Mouse (Mus musculus) left cerebral cortex, adult 18-20 months (tissue): ENCODE measurements around the gene Zdhhc9. TPM values are rescaled to one million over a fixed set of nuclear protein-coding genes. Genes with fewer than 3 reads are reported as not detected.
"Not testable (repeated sequence)": the region's sequence is repeated elsewhere in the genome, so short reads cannot be mapped to it uniquely, and the experiment has no call there.

Source experiments
- DNase-seq, 2 experiments: peaks; one replicate each; pipeline ENCODE4 v3.0.0; 2021 to 2022; ENCODE audit warnings: low spot score in 2 of 2, mixed read lengths in 1 of 2
- long read RNA-seq, 2 experiments: library from polyadenylated mRNA; stranded (forward); transcript quantifications; one replicate each; pipeline ENCODE4 v2.0.0; 2021
- total RNA-seq, 2 experiments: library from RNA; stranded (reverse); gene quantifications; 2 replicates each; pipeline ENCODE4 v1.2.3; 2021

The Zdhhc9 gene
- total RNA-seq: 10 to 100 TPM; 44.0 to 45.8 TPM
- long read RNA-seq, experiment 1, transcript Zdhhc9-201 (10 exons, 2,982 nt): major isoform, 25 of 32 reads
- long read RNA-seq, experiment 1, partial matches to known transcripts: 1 of 32 reads
- long read RNA-seq, experiment 1, other reads (novel, unspliced or antisense): 5 of 32 reads
- long read RNA-seq, experiment 2, transcript Zdhhc9-201 (10 exons, 2,982 nt): major isoform, 11 of 14 reads
- long read RNA-seq, experiment 2, partial matches to known transcripts: 0 of 14 reads
- long read RNA-seq, experiment 2, other reads (novel, unspliced or antisense): 2 of 14 reads

DNA sequence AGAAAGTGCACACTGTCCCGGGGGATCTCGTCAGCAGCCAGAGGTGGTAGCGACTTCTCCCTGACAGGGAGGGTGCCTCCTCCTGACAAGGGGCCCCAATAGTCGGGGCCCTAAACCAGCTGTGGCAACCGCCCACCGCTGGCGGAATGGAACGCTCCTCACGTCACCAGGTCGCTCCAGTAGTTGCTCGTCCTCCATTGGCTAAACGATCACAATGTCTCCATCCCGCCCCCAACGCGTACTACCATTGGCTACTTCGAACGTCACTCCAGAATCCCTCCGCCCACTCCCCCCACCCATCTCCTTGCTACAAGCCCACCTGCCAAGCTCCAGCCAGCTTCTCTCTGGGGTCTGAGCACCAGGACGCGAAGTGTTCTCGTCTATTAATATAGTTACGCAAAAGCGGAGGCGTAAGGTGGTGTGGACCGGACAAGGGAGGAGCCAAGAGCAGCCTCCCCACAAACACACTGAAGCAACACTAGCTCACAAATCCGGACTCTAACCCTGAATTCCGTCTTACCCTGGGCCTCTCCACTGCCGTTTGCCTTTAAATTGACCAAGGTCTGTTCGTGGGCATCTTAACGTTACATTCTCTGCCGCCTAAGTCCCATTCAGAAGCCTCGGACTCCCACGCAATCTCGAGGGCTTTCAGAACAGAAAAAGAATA, at the start of gene Zdhhc9:
TSS of gene Zdhhc9 (minus strand) at position 360 of the 667 bp plus-strand sequence.
- DNase-seq: peak; percentile 84 to 86

- no peak for DNase-seq
Observed at GRCm38 (mm10) chrX:48257011-48257410, 48.3 kb upstream of the Zdhhc9 start.

GRCm38 (mm10) chrX:48256468-48257007, 47.9 kb upstream of the Zdhhc9 start, which contains the start of gene Utp14a:
Gene Utp14a, plus strand, starts transcription at chrX:48256862.
- peak; percentile 89 to 95 for DNase-seq

- DNase-seq: peak in 1 of 2 experiments; percentile 12
Observed at GRCm38 (mm10) chrX:48255830-48256428, 47.3 kb upstream of the Zdhhc9 start.

DNA sequence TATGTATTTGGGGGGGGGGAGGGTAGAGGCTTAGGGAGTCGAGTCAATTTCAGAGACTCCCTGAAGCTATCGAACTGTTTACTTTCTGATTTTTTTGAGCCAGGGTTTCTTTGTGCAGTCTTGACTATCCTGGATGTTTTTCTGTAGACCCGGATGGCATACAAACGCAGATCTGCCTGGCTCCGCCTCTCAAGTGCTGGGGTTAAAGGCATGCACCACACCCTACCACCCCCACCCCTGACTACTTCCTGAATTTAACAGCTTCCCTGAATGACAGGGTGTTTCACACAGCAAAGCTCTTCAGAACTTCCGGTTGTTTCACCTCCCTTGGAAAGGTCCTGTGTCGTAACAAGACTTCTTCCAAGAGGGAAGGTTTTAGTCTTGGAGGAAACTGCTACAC, 25.7 kb upstream of the Zdhhc9 start:
- DNase-seq: no peak

DNA sequence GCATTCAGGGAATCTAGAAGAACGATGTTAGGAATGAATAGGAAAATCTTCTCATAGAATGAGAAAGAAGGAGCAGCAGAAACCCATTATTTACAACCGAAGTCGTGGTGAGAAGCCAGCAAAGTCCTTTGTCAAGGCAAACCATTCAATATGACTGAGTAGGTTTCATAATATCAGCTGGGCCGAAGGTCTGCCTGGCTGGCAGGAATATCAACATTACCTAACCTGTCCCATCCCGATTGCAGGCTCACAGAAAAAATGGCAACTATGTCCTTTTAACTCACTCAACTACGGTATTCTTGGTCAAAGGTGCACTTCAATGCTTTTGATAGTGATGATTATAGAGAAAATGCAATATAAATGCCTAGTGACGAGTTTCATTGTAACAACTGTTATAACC, 17.5 kb upstream of the Zdhhc9 start:
- DNase-seq: no peak

- no peak for DNase-seq
Observed at GRCm38 (mm10) chrX:48222706-48223105, 14.0 kb upstream of the Zdhhc9 start.

- no peak for DNase-seq
Observed at GRCm38 (mm10) chrX:48219468-48219867, 10.8 kb upstream of the Zdhhc9 start.

DNA sequence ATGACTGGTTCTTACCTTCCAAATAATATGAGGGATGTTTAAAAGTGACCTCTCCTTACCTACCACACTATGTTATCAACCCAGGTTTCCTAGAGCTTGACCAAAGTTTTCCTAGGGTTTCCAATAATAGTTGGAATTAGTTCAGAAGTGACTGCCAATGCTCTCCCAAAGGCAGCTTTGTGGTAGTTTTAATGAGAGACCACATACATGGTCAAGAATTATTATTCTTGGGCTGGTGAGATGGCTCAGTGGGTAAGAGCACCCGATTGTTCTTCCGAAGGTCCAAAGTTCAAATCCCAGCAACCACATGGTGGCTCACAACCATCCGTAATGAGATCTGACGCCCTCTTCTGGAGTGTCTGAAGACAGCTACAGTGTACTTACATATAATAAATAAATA, 1.1 kb upstream of the Zdhhc9 start:
- not testable (repeated sequence) for DNase-seq

DNA sequence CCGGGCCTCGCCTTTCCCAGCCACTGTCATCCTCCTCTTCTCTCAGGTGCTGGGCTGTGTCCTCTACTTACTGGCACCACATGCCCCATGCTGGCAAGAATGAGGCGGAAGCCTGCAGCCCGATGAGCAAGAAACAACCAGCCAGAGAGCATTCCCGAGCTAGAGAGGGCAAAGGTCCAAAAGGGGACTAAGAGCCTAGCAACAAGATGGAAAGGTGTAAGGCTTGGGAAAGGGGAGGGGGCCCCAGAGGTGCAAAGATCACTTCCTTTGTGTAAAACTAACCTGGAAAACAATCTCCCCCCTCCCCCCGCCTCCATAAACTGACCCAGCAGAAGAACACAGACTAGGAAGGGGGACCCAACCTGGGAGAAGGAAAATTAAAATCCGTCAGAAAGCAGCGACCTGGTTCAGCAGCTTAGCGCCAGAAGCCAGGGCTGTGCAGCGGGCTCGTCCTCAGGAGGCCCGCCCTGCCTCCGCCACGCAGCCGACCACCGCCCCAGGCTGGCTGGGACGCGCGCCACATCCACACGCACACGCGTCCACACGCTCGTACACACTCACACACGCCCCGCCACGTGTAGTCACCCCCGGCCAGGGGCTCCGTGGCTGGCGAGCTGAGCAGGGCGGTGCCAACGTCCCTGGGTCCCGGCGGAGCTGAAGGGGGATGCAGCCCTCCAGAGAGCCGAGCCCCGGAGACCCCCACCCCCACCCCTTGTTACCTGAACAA, 754 bp downstream of the Zdhhc9 start:
- DNase-seq: peak in 1 of 2 experiments; percentile 22

GRCm38 (mm10) chrX:48204469-48204868, 4.2 kb downstream of the Zdhhc9 start:
- DNase-seq: no peak

- no peak for DNase-seq
Observed at GRCm38 (mm10) chrX:48203763-48204162, 4.9 kb downstream of the Zdhhc9 start.

- no peak for DNase-seq
Observed at GRCm38 (mm10) chrX:48202995-48203394, 5.7 kb downstream of the Zdhhc9 start.

DNA sequence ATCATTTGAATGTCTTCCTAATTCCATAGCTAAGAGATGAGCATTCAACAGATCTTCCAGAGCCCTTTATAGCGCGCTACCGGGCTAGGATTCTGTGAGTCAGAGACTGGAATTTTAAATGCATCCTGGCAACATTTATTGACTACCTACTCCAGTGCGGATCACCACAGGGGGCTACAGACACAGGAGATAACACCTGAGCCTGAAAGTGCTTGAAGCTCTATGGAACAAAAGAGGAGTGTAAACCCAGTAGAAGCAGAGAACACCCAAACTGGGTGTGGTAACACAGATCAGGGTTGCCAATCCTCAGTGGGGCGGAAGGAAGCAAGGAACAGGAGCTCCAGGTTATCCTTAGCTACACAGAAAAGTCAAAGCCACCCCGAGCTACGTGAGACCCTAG, 6.2 kb downstream of the Zdhhc9 start:
- no peak for DNase-seq

DNA sequence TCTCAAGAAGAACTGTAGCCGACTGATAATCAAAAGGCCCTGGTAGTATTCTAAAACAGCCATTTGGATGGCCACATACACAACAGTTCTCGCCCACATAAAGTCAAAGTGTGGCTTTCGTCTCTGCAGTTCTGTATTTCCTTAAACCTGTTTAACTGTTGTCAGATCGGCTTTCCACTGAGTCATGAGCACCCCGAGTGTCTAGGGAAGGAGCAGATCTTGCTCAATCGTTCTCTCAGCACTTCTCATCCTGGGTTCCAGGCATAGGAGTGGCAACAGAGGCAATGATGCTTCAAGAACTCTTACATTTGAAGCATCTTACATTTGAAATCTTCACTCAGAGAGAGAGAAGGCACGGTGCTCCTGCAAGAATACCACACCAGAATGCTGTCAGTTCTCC, 6.7 kb downstream of the Zdhhc9 start:
- no peak for DNase-seq

DNA sequence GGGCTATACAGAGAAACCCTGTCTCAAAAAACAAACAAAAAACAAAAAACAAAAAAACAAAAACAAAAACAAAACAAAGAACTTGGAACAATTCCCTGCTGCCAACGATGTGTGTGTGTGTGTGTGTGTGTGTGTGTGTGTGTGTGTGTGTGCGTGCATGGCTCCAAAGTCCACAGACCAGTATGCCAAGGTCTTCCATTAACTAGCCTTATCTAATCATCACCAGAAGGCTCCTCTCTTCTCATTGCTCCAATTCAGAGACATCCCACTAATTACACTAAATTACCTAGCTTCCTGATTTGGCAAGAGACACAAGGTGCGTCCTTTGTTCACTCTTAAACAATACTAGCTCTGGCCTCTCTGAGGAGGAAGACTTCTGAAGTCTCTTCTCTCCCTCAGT, 8.0 kb downstream of the Zdhhc9 start:
- no peak for DNase-seq

GRCm38 (mm10) chrX:48199026-48199425, 9.7 kb downstream of the Zdhhc9 start:
- no peak for DNase-seq

DNA sequence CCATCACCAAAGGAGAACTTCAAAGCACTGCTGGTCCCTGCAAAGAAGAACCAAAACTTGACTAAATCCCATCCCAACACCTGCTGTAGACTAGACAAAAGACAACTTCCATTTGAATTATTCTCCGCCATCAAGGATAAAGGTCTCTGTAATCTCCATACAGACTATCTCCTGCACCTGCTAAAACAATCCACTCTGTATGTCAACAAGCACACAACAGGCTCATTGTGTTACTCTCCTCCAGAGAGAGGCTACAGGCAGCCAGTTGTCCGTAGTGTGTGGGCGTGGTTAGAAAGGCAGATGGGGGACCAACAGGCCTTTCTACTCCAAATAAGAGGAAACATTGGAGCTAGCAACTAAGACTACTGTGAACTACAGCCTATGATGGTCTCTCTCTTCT, 10.8 kb downstream of the Zdhhc9 start:
- DNase-seq: no peak

GRCm38 (mm10) chrX:48193235-48194152, 15.2 kb downstream of the Zdhhc9 start:
- no peak for DNase-seq

GRCm38 (mm10) chrX:48191261-48191660, 17.4 kb downstream of the Zdhhc9 start:
- no peak for DNase-seq
